Mouse (Mus musculus) frontal cortex, postnatal 10 days (tissue): ENCODE data around the gene Gm4214.
"Not testable (repeated sequence)": the region's sequence is repeated elsewhere in the genome, so short reads cannot be mapped to it uniquely, and the experiment has no call there.

Experiments
- DNase-seq, 2 experiments: peaks; one replicate each; pipeline ENCODE4 v3.0.0; 2022; ENCODE audit warnings: low spot score in 2 of 2, mixed read lengths in 1 of 2

Gm4214 gene

GRCm38 (mm10) chr7:22984573-22984972 lies at the start of gene Gm4214:
Gm4214 (minus strand) TSS chr7:22984673.
- DNase-seq: not testable (repeated sequence)

GRCm38 (mm10) chr7:23019823-23020222 lies 35.4 kb upstream of the Gm4214 start, which contains the start of gene Gm4216:
Gm4216 (minus strand) TSS chr7:23019923.
- not testable (repeated sequence) for DNase-seq
